Mouse (Mus musculus): ENCODE results near the gene Strn4. TPM values are rescaled to one million over a fixed set of nuclear protein-coding genes. Genes with fewer than 3 reads are reported as not detected.

Strn4 gene
- polyA plus RNA-seq, 1 experiment from 2014 or later, result 153 TPM

Other genes starting within 250 kb of the Strn4 start
- gene Arhgap35, start 200.9 kb upstream of the Strn4 start, polyA plus RNA-seq (2016; fragmentation: Nextera tagmentation; extraction: Ambion mirVana), result 28.0 and 29.6 TPM in 2 replicates
- gene Ceacam15, start 140.2 kb upstream of the Strn4 start, polyA plus RNA-seq (2016; fragmentation: Nextera tagmentation; extraction: Ambion mirVana), result not detected in 2 replicates
- not detected in 2 replicates for gene Ceacam9, start 94.0 kb upstream of the Strn4 start, polyA plus RNA-seq (2016; fragmentation: Nextera tagmentation; extraction: Ambion mirVana)
- 277 and 316 TPM in 2 replicates for gene Ap2s1, start 77.5 kb upstream of the Strn4 start, polyA plus RNA-seq (2016; fragmentation: Nextera tagmentation; extraction: Ambion mirVana)
- gene Slc1a5, start 34.5 kb upstream of the Strn4 start, polyA plus RNA-seq (2016; fragmentation: Nextera tagmentation; extraction: Ambion mirVana), result 28.8 and 31.6 TPM in 2 replicates
- gene Fkrp, start 843 bp downstream of the Strn4 start, polyA plus RNA-seq (2016; fragmentation: Nextera tagmentation; extraction: Ambion mirVana), result 29.3 TPM in 2 replicates
- gene Prkd2, start 27.0 kb downstream of the Strn4 start, polyA plus RNA-seq (2016; fragmentation: Nextera tagmentation; extraction: Ambion mirVana), result 11.2 and 12.6 TPM in 2 replicates
- 3.2 and 4.9 TPM in 2 replicates for gene Dact3, start 59.4 kb downstream of the Strn4 start, polyA plus RNA-seq (2016; fragmentation: Nextera tagmentation; extraction: Ambion mirVana)
- gene Gng8, start 75.9 kb downstream of the Strn4 start, polyA plus RNA-seq (2016; fragmentation: Nextera tagmentation; extraction: Ambion mirVana), result 7.1 and 9.0 TPM in 2 replicates
- gene Ptgir, start 90.6 kb downstream of the Strn4 start, polyA plus RNA-seq (2016; fragmentation: Nextera tagmentation; extraction: Ambion mirVana), result 0.77 and 1.5 TPM in 2 replicates
- 170 and 245 TPM in 2 replicates for gene Calm3, start 108.2 kb downstream of the Strn4 start, polyA plus RNA-seq (2016; fragmentation: Nextera tagmentation; extraction: Ambion mirVana)
- gene Pnmal2, start 128.8 kb downstream of the Strn4 start, polyA plus RNA-seq (2016; fragmentation: Nextera tagmentation; extraction: Ambion mirVana), result 4.0 and 12.2 TPM in 2 replicates
- gene Pnmal1, start 143.8 kb downstream of the Strn4 start, polyA plus RNA-seq (2016; fragmentation: Nextera tagmentation; extraction: Ambion mirVana), result 5.8 and 12.7 TPM in 2 replicates
- 0.91 and 0.93 TPM in 2 replicates for gene Gm42372, start 167.2 kb downstream of the Strn4 start, polyA plus RNA-seq (2016; fragmentation: Nextera tagmentation; extraction: Ambion mirVana)
- gene Ccdc8, start 176.8 kb downstream of the Strn4 start, polyA plus RNA-seq (2016; fragmentation: Nextera tagmentation; extraction: Ambion mirVana), result 7.3 and 13.5 TPM in 2 replicates
- gene Ppp5c, start 212.0 kb downstream of the Strn4 start, polyA plus RNA-seq (2016; fragmentation: Nextera tagmentation; extraction: Ambion mirVana), result 126 and 136 TPM in 2 replicates
- gene Hif3a, start 246.5 kb downstream of the Strn4 start, polyA plus RNA-seq (2016; fragmentation: Nextera tagmentation; extraction: Ambion mirVana), result 4.8 and 5.6 TPM in 2 replicates